Mouse (Mus musculus) megakaryocyte, embryonic 14.5 days (primary cell): ENCODE measurements at regions not wholly inside any gene's neighbourhood (a gene's known extent, or its start where the extent isn't known, plus 50 kb on each side); places are given as distances from the start of the nearest gene placed in this dataset.

Experiments used
- H3K27me3 ChIP-seq: replicated peaks from 2 replicates; pipeline ENCODE3; 2012; ENCODE audit warnings: inconsistent platforms
- H3K36me3 ChIP-seq: replicated peaks from 2 replicates; pipeline ENCODE3; 2012; ENCODE audit warnings: low read length, inconsistent platforms, mixed read lengths
- H3K4me1 ChIP-seq: 2 replicates; pipeline ENCODE4 v1.6.1; 2012; ENCODE audit warnings: inconsistent platforms
- H3K4me3 ChIP-seq: replicated peaks from 2 replicates; pipeline ENCODE3; 2012; ENCODE audit warnings: moderate library complexity, mild to moderate bottlenecking, inconsistent platforms
- H3K9me3 ChIP-seq: 2 replicates; pipeline ENCODE4 v1.6.1; 2012; ENCODE audit warnings: inconsistent platforms
- FLI1 ChIP-seq: IDR thresholded peaks from 2 replicates; pipeline ENCODE4 v1.6.1; 2012; ENCODE audit warnings: low read length, inconsistent platforms, mixed read lengths
- GATA1 ChIP-seq: IDR thresholded peaks from 3 replicates; pipeline ENCODE4 v1.6.1; 2012; ENCODE audit warnings: mixed read lengths, low read length, inconsistent platforms, borderline replicate concordance

DNA sequence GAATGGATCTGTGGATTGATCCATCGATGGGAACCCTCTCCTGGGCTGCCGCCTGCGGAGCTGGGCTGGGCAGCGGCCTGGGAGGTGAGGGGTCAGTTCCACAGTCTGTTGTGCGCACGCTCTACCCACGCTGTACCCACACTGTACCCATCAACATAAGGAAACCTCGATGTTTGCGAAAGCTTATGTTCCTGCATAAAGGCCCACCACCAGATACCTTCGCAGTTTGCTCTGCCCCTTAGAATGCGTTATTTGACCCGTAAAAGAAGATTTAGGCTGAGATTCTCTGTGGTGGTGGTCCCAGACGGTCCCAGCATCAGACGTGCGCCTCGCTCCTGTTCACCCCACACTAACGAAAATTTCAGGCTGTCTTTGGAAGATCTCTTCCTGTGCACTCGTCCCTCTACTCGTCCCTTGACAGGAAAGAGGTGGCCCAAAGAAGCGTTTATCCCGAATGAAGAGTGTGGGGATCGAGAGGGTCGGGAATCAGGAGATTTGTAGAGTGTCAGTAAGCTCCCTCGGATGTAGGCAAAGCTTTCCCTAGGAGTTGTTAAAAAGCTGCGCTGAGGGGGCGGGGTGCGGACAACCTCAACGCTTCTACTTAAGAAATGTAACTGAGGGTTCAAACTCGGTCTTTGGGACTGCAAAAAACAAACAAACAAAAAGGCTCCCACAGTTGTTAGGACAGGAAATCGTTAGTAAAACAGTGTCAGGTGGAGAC lies 123.9 kb downstream of the Tmem161b start:
- H3K4me1 ChIP-seq = peaks cover 46% of the 10 kb centered on the region
- peak overlapping the region; percentile 71 for H3K4me3 ChIP-seq
- H3K36me3 ChIP-seq = no peaks in the 10 kb centered on the region
- no peaks in the 10 kb centered on the region for H3K9me3 ChIP-seq
- H3K27me3 ChIP-seq = peaks cover 60% of the 10 kb centered on the region
- TF ChIP-seq FLI1 (no peak), GATA1 (no peak)

DNA sequence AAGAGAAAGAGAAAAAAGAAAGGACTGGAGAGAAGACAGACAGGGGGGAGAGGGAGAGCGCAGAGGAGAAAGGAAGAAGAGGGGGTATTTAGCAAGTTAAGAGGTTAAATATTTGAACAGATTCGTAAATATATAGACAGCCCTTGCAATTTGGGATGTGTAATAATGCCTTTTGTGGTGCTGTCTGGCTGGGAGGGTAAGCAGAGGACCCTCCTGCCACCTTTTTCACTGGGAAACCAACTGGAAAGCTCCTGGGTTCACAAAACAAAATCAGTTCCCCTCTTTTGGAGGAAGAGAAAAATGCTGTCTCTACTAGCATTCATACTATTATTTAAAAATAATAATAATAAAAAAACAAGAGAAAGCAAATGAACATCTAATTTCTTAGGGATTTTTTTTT lies 124.5 kb downstream of the Tmem161b start:
- no peaks in the 10 kb centered on the region for H3K9me3 ChIP-seq
- H3K27me3 ChIP-seq = peaks cover 60% of the 10 kb centered on the region
- peaks cover 46% of the 10 kb centered on the region for H3K4me1 ChIP-seq
- TF ChIP-seq FLI1 = no peak
- no peak for TF ChIP-seq GATA1
- H3K36me3 ChIP-seq = no peaks in the 10 kb centered on the region
- H3K4me3 ChIP-seq = no peak overlapping the region

DNA sequence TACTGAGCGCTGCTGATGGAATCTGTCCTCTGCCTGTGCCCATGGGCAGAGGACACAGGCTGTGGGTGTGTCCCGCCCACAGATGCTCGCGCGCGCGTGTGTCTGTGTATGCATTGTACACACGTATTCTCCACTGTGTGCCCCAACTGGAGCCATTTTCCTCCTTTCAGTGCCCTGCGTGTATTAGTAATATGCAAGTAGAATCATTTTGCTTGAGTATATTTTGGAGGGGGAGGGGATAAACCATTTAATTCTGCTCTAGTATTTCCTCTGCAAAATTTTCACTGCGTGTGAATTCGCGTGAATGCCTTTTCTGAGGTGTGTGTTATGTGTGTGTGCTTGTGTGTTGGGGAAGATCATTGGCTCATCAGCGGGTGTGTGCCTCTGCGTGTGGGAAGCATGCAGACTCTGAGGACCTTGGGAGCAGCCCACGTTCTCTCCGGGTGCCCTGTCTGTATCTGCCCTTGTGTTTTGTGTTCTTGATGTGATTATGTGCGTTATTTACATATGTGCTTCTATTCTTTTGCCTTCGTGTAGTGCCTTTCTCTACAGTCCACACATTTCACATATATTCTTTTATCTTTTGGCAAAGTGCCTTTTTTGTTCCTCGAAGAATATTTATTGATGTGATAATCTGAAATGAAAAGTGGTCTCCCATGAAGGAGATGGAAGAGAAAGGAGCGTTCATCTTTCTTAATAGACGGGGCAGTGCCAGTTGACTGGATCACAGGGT lies 125.3 kb downstream of the Tmem161b start:
- Histone ChIP-seq H3K4me3 (peak overlapping the region; percentile 91), H3K9me3 (no peaks in the 10 kb centered on the region), H3K27me3 (peaks cover 57% of the 10 kb centered on the region), H3K4me1 (peaks cover 46% of the 10 kb centered on the region), H3K36me3 (no peaks in the 10 kb centered on the region)
- TF ChIP-seq FLI1 (no peak), GATA1 (no peak)

DNA sequence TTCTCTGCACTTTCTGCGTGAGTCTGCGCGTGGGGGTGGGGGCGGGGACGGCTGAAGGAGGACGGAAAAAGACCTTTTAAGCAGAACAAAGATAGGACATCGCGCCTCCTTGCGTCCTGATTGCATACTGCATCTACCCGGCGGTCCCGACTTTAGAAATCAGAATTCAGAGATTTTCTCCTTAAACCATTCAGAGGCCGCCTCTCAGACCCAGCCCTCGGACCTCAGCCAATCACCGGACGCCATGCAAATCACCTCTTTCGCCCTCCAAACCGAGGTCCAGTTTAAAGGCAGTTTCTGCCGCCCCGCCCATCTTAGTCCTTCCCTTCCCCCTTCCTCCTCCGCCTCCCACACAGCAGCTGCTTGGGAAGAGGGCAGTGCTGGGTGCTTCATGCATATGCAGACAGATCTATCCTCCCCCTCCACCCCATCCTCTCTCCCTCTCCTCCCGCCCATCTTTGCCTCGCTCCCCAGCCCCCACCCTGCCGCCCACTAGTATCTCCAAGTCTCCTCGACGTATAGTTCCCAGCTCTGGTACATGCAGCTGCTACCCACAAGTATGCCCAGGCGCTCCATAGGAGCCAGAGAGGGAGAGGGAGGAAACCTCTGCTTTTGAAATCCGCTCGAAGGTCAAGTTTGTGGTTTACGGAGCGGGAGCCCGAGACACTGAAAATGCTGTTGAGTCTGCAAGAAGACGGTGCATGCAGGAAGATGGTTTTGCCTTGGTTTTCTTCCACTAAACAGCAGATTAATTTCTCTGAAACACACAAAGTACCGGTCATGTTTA lies 126.0 kb downstream of the Tmem161b start:
- peaks cover 55% of the 10 kb centered on the region for H3K27me3 ChIP-seq
- H3K9me3 ChIP-seq = no peaks in the 10 kb centered on the region
- no peak for TF ChIP-seq GATA1
- no peak for TF ChIP-seq FLI1
- H3K36me3 ChIP-seq = no peaks in the 10 kb centered on the region
- H3K4me1 ChIP-seq = peaks cover 46% of the 10 kb centered on the region
- H3K4me3 ChIP-seq = peak overlapping the region; percentile 91

DNA sequence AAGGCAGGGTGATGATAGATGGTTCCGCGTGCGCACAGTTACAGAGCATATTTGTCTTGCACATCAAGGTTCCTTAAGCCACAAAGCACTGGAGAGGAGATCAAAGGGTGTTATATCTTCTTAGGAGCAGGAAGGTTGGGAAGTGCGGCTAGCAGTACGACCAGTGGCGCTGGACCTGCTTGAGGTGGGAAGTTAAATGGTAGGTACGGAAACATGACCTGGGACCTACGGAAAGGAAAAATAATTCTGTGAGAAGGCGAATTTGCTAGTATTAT lies 126.5 kb downstream of the Tmem161b start:
- Histone ChIP-seq H3K27me3 (peaks cover 49% of the 10 kb centered on the region), H3K4me1 (peaks cover 46% of the 10 kb centered on the region), H3K36me3 (no peaks in the 10 kb centered on the region), H3K9me3 (no peaks in the 10 kb centered on the region), H3K4me3 (peak overlapping the region; percentile 91)
- TF ChIP-seq GATA1 = no peak
- TF ChIP-seq FLI1 = no peak

DNA sequence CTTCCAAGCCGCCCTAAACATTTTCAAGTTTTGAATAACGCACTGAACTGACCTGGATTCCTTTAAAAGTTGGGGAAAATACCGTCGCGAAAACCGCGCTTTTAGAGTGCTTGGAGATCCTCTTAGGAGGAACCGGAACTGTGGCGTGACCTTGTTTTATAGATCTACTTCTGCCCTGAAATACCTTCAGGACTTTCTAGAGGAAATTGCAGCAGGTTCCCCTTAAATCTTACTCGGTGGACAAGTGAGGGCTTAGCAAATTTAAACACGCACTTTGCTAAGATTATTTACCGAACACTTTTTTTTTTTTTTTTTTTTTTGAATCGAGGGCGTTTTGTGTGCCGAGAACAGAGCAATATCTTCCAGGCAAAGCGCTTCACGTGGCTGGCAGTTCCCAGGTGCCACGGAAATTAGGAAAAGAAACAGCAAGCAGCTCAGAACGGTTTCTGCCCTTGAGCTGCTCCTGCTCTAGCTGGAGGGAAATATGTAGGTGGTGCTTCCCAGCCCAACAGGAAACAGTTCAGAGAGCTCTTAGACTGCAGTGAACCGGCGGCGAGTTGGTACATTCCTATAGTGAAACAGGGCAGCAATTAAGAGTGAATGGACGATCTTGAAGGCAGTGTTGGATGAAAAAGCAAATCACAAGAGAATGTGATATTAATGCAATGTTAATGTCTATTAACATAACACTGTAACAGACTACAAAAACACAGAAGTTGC lies 127.1 kb downstream of the Tmem161b start:
- Histone ChIP-seq H3K27me3 (peaks cover 44% of the 10 kb centered on the region), H3K4me3 (peak overlapping the region; percentile 91), H3K36me3 (no peaks in the 10 kb centered on the region), H3K4me1 (peaks cover 46% of the 10 kb centered on the region), H3K9me3 (no peaks in the 10 kb centered on the region)
- TF ChIP-seq GATA1 = no peak

DNA sequence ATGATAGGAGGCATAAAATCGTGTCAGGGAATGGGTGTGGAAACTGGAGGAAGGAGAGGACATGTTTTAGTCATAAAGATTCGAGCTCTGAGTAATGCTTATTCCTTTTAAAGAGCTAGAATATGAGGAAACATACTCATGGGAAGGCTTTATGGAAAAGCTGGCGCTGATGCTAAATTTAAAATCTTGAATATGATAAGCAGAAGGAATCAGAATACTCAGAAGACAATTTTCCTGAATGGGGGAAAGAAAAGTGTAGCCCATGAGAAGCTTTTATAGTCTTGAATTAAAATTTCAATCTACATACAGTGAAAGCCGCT lies 127.6 kb downstream of the Tmem161b start:
- no peaks in the 10 kb centered on the region for H3K9me3 ChIP-seq
- H3K36me3 ChIP-seq = no peaks in the 10 kb centered on the region
- no peak for TF ChIP-seq FLI1
- no peak for TF ChIP-seq GATA1
- peaks cover 40% of the 10 kb centered on the region for H3K27me3 ChIP-seq
- H3K4me3 ChIP-seq = peak overlapping the region; percentile 91
- peaks cover 45% of the 10 kb centered on the region for H3K4me1 ChIP-seq

DNA sequence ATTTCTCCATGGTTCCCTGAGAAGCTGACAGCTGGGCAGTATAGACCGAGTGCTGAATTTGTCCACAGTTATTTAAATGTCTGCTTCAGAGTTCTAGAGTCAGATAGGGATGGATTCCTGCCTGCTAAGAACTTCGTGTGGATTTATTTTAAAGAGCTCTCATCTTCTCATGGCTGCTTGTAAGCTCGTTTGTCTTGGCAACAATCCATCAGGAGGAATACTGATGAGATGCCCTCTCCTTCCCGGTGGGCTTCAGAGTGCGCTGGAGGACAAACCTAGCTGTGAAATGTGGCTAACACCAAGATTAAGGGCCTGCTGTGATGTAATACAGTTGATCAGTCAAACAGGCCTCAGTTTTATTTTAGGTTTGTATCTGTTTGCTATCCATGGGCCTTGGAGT lies 128.7 kb downstream of the Tmem161b start:
- H3K27me3 ChIP-seq = peaks cover 30% of the 10 kb centered on the region
- H3K9me3 ChIP-seq = no peaks in the 10 kb centered on the region
- no peak for TF ChIP-seq GATA1
- TF ChIP-seq FLI1 = no peak
- H3K4me3 ChIP-seq = no peak overlapping the region
- H3K36me3 ChIP-seq = no peaks in the 10 kb centered on the region
- H3K4me1 ChIP-seq = peaks cover 35% of the 10 kb centered on the region

DNA sequence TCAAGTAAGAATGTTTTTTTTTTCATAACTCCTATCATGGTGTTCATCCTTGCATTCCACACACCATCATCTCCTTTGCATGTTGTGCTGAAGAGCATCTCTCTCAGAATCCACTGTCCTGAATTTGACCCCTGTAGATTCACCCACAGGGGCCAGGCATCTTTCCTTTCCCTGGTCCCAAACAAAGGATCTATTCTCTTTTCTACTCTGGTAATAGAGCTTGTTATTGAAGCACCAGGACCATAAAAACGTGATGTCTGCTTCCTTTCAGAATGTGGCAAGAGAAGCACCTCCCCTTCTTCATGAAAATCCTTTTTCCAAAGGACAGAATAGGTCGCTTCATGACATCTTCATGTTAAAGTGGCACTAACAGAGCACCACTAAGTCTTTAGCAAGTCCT lies 134.4 kb downstream of the Tmem161b start:
- no peaks in the 10 kb centered on the region for H3K36me3 ChIP-seq
- H3K4me1 ChIP-seq = no peaks in the 10 kb centered on the region
- H3K9me3 ChIP-seq = no peaks in the 10 kb centered on the region
- TF ChIP-seq GATA1 (no peak), FLI1 (no peak)
- H3K4me3 ChIP-seq = no peak overlapping the region
- H3K27me3 ChIP-seq = no peaks in the 10 kb centered on the region
